Mouse (Mus musculus): ENCODE measurements at regions not wholly inside any gene's neighbourhood (a gene's known extent, or its start where the extent isn't known, plus 50 kb on each side); places are given as distances from the start of the nearest gene placed in this dataset.
A peak's percentile ranks its signal among the peaks of the same experiment; 100 is the strongest.

DNA sequence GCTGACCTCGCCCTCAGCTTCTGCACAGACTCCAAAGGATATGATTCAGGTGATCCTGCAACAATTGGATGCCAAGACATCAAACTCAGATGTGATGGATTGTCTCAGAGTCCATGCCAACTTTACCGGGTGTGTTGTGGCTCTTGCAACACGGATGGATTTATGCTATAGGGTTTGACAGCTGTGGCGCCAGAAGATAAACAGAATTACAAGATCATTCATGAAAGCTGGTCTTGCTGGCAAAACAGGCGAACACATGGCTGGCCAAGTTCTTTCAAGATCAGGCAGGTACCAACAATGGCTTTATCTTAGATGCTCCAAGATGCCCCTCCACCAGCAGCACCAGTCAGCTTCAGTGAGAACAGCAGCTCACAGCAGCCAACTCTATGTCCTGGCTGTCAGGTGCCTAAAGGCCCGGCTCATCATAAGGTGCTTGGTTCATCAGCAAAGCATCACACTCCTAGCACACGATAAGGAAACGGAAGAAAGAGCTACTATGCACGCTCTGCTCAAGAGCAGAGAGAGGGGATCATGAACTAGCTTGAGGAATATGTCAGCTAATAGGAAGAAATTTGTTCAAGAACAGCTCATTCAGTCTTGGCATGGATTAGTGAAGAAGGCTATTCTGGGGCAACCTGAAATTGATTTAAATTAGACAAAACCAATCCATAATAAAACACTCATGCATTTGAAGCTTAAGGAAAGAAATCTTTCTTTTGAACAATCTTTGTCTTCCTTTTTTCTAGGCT is 229.9 kb upstream of the Map3k1 start:
- no peak for DNase-seq (ENCODE audit: low read depth)

- DNase-seq (ENCODE audit: low read depth), result no peak
Observed at GRCm38 (mm10) chr13:112039422-112040145, 230.8 kb upstream of the Map3k1 start.

DNA sequence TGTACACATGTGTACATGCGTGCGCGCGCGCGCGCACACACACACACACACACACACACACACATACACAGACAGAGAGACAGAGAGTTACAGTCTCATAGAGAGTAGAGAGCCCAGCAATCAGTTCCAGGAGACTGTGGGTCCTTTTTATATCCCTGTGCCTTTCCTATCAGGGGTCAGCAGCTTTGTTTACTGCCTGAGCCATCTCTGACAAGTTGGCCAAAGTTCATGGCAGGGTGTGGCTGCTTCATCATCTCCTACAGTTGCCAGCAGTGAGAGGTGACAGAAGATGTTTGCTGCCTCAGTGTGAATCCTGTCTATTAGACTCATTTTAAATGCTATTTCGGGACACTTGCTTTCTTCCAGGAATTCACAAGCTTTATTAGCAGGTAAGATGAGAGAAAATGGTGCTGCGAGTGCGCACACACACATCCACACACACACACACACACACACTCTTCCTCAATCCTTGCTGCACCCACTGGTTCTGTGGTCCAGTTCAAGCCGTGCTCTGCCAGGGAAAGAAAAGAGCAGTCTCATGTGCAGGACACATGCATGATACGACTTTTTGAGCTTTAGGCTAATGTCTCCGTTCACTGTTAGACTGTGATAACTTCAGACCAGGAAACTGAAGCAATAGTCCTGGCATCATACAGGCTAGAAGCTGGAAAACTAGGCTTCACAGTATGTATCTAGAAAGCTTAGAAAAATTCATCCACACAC is 234.9 kb upstream of the Map3k1 start:
- no peak for DNase-seq (ENCODE audit: low read depth)

GRCm38 (mm10) chr13:112044372-112044771 is 235.6 kb upstream of the Map3k1 start:
- no peak for DNase-seq (ENCODE audit: low read depth)

DNA sequence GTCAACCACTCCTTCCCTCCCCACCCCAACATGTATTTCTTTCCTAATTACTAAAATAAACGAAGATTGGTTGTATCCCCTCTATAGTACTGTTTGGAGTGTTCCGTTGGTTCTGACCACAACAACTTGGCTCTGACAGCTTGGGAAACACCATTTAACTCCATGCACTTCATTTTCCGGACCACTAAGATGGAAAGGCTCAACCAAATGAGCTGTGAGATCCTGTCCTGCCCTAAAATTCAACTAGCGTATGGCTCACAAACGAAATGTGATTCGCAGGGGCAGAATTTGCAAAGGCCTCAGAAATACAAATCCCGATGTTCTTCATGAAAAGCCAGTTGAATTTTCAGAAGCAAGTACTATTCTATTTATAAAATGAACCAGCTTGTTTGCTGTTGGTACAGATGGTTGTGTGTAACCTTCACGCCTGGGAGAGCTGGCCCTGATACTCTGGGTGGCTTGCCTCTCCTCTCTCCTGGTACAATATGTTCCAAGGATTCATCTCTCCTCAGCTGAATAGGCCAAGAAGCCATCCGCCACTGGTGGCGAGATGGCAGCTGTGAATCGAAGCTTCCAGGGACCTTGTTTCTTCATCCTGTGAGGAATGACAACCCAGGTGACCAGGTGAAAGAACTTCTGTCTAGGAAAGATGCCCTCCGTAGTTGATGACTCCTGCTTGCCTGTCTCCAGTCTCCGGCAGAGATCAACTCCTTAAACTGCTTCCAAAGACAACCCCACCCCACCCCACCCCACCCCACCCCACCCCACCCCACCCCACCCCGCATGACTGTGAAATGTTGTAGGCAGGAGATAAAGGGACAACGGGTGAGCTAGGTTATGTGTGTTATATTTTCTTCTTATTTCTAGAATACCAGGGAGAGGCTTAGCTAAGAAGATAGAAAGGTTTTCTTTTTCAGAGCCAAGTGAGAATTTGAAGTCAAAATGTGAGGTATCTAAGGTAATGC is 237.7 kb upstream of the Map3k1 start:
- DNase-seq (ENCODE audit: low read depth), result no peak

DNA sequence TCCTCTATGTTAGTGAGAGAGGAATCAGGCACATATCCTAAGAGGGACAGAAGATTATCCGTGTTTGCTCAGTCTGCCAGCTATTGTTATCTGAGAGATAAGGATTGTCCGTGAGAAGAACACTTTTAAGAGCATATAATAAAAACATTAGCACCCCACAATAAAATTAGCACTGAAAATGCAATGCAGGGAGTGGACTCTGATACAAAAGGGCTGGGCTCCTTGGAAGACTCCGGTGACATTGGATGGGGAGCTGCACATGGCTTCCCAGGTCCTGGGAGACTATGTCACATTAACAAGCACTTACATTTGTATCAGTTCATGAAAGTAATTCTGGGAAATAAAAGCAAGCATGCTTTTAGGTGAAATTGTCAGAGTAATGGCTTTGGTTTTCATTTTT is 238.6 kb upstream of the Map3k1 start:
- DNase-seq (ENCODE audit: low read depth), result no peak

DNA sequence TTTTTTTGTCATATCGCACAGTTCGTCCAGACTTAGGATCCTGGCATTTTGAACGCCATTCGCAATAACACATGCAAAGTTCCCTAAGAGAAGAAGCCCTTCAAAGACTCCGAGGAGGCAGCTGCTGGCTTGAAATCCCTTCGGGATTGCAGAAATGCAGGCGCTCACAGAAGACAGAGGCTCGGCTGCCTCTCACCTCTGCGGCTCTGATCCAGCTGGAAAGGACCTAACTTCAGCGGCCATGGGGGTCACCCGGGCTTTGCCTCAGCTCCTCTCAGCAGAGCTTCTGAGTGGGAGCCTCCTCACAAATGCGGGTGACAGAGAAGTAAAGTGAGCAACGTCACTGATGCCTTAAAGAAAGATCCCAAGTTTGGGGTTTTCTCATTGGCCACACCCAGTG is 239.1 kb upstream of the Map3k1 start:
- no peak for DNase-seq (ENCODE audit: low read depth)

DNA sequence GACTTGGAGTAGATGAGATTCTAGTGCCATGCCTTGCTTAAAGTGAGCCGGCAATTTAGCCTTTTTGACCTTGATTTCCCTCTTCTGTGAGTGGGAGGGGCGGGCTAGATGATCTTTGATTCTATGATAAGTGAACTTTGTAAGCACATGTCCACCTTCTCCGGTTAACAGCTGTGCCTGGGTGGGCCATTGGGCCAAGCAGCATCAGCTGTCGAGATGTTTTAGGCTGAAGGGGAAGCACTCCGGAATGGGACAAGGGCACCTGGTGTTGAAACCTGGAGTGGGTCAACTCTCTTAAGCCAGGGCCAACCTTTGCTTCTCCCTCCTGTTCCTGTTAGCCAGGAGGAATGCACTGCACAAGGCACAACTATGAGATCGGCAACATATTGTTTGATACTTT is 239.5 kb upstream of the Map3k1 start:
- no peak for DNase-seq (ENCODE audit: low read depth)

GRCm38 (mm10) chr13:112050892-112051291 is 237.4 kb upstream of the Ankrd55 start:
- no peak for DNase-seq (ENCODE audit: low read depth)

- no peak for DNase-seq (ENCODE audit: low read depth)
Observed at GRCm38 (mm10) chr13:112052011-112052410, 236.2 kb upstream of the Ankrd55 start.

GRCm38 (mm10) chr13:112052456-112052855 is 235.8 kb upstream of the Ankrd55 start:
- no peak for DNase-seq (ENCODE audit: low read depth)

DNA sequence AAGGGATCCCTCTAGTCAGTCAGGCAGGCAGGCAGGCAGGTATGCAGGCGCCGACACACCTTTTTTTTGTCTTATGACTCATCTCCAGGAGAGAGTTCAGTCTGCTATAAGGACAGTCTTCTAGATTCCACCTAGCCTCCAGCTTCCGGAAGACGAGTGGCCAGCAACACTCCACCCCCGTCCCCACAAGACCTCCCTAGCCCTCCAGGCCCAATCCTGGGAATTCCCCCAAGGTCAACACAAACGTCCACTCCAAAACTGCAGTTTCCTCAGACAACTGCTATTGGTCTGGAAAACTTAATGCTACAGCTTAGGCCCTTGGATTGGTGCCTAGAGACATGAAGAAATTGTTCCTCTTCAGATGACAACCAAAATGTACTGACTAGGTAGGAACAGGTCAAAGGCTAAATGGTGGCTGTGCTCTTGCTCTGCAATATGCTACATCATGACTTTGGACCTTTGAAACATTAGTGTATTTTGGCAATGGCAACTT is 233.3 kb upstream of the Ankrd55 start:
- no peak for DNase-seq (ENCODE audit: low read depth)

DNA sequence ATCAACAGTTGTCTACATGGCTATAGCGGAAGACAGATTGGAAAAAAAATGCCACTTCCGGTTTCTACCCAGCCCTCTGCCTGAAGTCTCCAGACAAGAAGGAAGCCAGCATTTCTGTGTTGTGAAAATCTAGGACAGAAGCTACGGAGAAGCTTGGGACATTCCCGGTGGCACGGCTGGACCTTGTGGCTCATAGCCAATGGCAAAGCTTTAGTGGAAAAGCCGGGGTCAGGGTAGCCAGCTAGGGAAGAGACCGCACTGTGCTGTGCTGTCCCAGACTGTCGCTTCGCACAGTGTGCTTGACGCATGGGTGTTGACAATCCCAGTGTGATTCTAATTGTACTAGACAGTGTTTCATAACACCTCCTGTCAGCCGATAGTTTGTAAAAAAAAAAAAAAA is 230.0 kb upstream of the Ankrd55 start:
- DNase-seq (ENCODE audit: low read depth), result peak; percentile 16

GRCm38 (mm10) chr13:112058771-112059170 is 229.5 kb upstream of the Ankrd55 start:
- DNase-seq (ENCODE audit: low read depth), result no peak

- DNase-seq (ENCODE audit: low read depth), result peak; percentile 52
Observed at GRCm38 (mm10) chr13:112062024-112062423, 226.2 kb upstream of the Ankrd55 start.

- DNase-seq (ENCODE audit: low read depth), result peak; percentile 78
Observed at GRCm38 (mm10) chr13:112063409-112064111, 224.7 kb upstream of the Ankrd55 start.

- DNase-seq (ENCODE audit: low read depth), result no peak
Observed at GRCm38 (mm10) chr13:112064681-112065080, 223.6 kb upstream of the Ankrd55 start.

GRCm38 (mm10) chr13:112067066-112067847 is 221.0 kb upstream of the Ankrd55 start:
- DNase-seq (ENCODE audit: low read depth), result no peak

DNA sequence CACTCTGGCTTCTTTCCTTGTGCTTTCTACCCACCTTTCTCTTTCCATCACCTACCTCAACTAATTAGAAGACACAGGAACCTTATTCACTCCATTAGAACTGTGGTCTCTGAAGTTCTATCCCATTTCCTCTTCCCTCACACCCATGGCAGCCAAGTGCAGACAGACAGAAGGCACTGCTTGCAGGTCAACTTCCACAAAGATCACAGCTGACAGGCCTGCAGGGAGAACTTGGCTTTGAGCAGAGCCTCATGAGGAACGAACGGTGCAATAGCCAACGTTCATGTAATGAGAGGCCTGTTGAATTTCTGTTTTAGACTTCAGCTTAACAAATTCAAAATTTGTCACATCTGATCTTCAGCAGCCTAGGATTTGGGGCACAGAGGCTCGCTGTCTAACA is 217.5 kb upstream of the Ankrd55 start:
- no peak for DNase-seq (ENCODE audit: low read depth)
